Mouse (Mus musculus): ENCODE data around the gene Zfand3.

- no peak for TF ChIP-seq CTCF (conservative IDR thresholded peaks at IDR 0.05; ENCODE audit: insufficient read depth, insufficient read length, low read depth, low read length)
- TF ChIP-seq POLR2A (IDR thresholded peaks at IDR 0.05; ENCODE audit: low read depth, low read length) = no peak
Measured at GRCm38 (mm10) chr17:30128456-30128855, 123.9 kb downstream of the Zfand3 start.

Measured in kidney, adult 2 months (tissue).